Mouse (Mus musculus) lung, embryonic 16.5 days (tissue): Measurements from ENCODE around the gene Mei4. TPM values are rescaled to one million over a fixed set of nuclear protein-coding genes. Genes with fewer than 3 reads are reported as not detected.

ENCODE experiments used
- ATAC-seq: fragments of 200-750 bp; cut with Nextera tagmentation; 2 replicates; pipeline ENCODE4 v1.8.0; 2017; ENCODE audit warnings: low read depth, mild to moderate bottlenecking, moderate library complexity
- H3K27ac ChIP-seq: fragments of 300-500 bp; sonication (generic); 2 replicates; pipeline ENCODE4 v1.5.1; 2014; ENCODE audit warnings: mild to moderate bottlenecking, control low read depth, low read length
- H3K27me3 ChIP-seq: fragments of 300-500 bp; sonication (generic); 2 replicates; pipeline ENCODE4 v1.6.1; 2014; ENCODE audit warnings: low read depth, low read length, mixed read lengths; ENCODE audit not compliant: control insufficient read depth, insufficient read depth
- H3K36me3 ChIP-seq: fragments of 300-500 bp; sonication (generic); 2 replicates; pipeline ENCODE4 v1.6.1; 2014; ENCODE audit warnings: low read length; ENCODE audit not compliant: control insufficient read depth, insufficient read depth
- H3K4me1 ChIP-seq: fragments of 300-500 bp; sonication (generic); replicated peaks from 2 replicates; pipeline ENCODE4 v1.6.1; 2014; ENCODE audit warnings: low read length, mixed read lengths; ENCODE audit not compliant: control insufficient read depth, insufficient read depth
- H3K4me2 ChIP-seq: fragments of 300-500 bp; sonication (generic); 2 replicates; pipeline ENCODE4 v1.6.1; 2014; ENCODE audit warnings: low read depth, low read length, control low read depth
- H3K4me3 ChIP-seq: fragments of 300-500 bp; sonication (generic); 2 replicates; pipeline ENCODE4 v1.5.1; 2014; ENCODE audit warnings: mild to moderate bottlenecking, low read length, control low read depth
- H3K9ac ChIP-seq: fragments of 300-500 bp; sonication (generic); 2 replicates; pipeline ENCODE4 v1.6.1; 2014; ENCODE audit warnings: low read length, control low read depth
- H3K9me3 ChIP-seq: fragments of 300-500 bp; sonication (generic); 2 replicates; pipeline ENCODE4 v1.6.1; 2016; ENCODE audit warnings: low read length; ENCODE audit not compliant: control insufficient read depth
- WGBS: fragments of 180-500 bp; shearing (Covaris S2); extraction: QIAGEN DNeasy Blood & Tissue Kit; methylation state at CpG from one replicate; pipeline ENCODE4 v1.1.7; 2014; 5-methylcytosine and 5-hydroxymethylcytosine counted together
- polyA plus RNA-seq: library from polyadenylated mRNA; unstranded; fragments of >200 nt; fragmentation: Nextera tagmentation; extraction: Ambion mirVana; gene quantifications from 2 replicates; pipeline ENCODE4 v1.2.1, GENCODE M21; 2015

The Mei4 gene
- 0.55 and 0.70 TPM in 2 replicates for polyA plus RNA-seq

- H3K9ac ChIP-seq, result peak within 1 kb of the TSS; percentile 72
- no peaks in the 10 kb centered on the region for H3K9me3 ChIP-seq
- peak; percentile 98 for ATAC-seq
- WGBS, result 2% methylated on average over 32 of the region's 32 CpGs
- peak within 1 kb of the TSS; percentile 65 for H3K4me3 ChIP-seq
- peaks cover 9% of the 10 kb centered on the region for H3K27me3 ChIP-seq
- no peaks in the 10 kb centered on the region for H3K36me3 ChIP-seq
- H3K27ac ChIP-seq, result no peak within 1 kb of the TSS
- peaks cover 3% of the 10 kb centered on the region; the same call in 1 of the 2 replicates for H3K4me1 ChIP-seq
- H3K4me2 ChIP-seq, result peak within 1 kb of the TSS; percentile 89
These were observed at the start of gene Mei4 for GRCm38 (mm10) chr9:81863181-81863887. Gene Mei4, plus strand, starts transcription at chr9:81863670.

GRCm38 (mm10) chr9:81819715-81820373, 43.6 kb upstream of the Mei4 start:
- 79% methylated on average over 1 of the region's 1 CpGs for WGBS
- H3K4me1 ChIP-seq, result no peaks in the 10 kb centered on the region

GRCm38 (mm10) chr9:81827560-81827959, 35.9 kb upstream of the Mei4 start:
- Histone ChIP-seq H3K4me1 (no peaks in the 10 kb centered on the region), H3K36me3 (no peaks in the 10 kb centered on the region), H3K27me3 (no peaks in the 10 kb centered on the region), H3K9me3 (no peaks in the 10 kb centered on the region), H3K4me3 (no peak overlapping the region), H3K4me2 (no peak overlapping the region), H3K9ac (no peak overlapping the region), H3K27ac (no peak overlapping the region)
- 69% methylated on average over 2 of the region's 2 CpGs for WGBS
- no peak for ATAC-seq

More at GRCm38 (mm10) chr9:81819715-81820373, 43.6 kb upstream of the Mei4 start:
- Histone ChIP-seq H3K27ac (no peak overlapping the region), H3K27me3 (no peaks in the 10 kb centered on the region), H3K4me3 (no peak overlapping the region), H3K36me3 (no peaks in the 10 kb centered on the region), H3K9me3 (no peaks in the 10 kb centered on the region), H3K9ac (no peak overlapping the region), H3K4me2 (no peak overlapping the region)
- no peak for ATAC-seq

GRCm38 (mm10) chr9:81834056-81834455, 29.4 kb upstream of the Mei4 start:
- no peaks in the 10 kb centered on the region for H3K27me3 ChIP-seq
- no peak for ATAC-seq
- H3K9me3 ChIP-seq, result no peaks in the 10 kb centered on the region
- no peak overlapping the region for H3K27ac ChIP-seq
- H3K4me1 ChIP-seq, result no peaks in the 10 kb centered on the region
- H3K4me2 ChIP-seq, result no peak overlapping the region
- no peaks in the 10 kb centered on the region for H3K36me3 ChIP-seq
- H3K9ac ChIP-seq, result no peak overlapping the region
- H3K4me3 ChIP-seq, result no peak overlapping the region

- ATAC-seq, result no peak
- 39% methylated on average over 1 of the region's 1 CpGs for WGBS
- H3K4me1 ChIP-seq, result peaks cover 3% of the 10 kb centered on the region; the same call in 1 of the 2 replicates
These were observed 4.6 kb upstream of the Mei4 start for GRCm38 (mm10) chr9:81858861-81859260.

GRCm38 (mm10) chr9:81863888-81864234, 391 bp downstream of the Mei4 start:
- no peak; the same call in 1 of the 2 replicates for ATAC-seq
- 19% methylated on average over 13 of the region's 13 CpGs for WGBS
- H3K9ac ChIP-seq, result peak overlapping the region; percentile 72

More at GRCm38 (mm10) chr9:81858861-81859260, 4.6 kb upstream of the Mei4 start:
- no peak overlapping the region for H3K4me3 ChIP-seq
- no peak overlapping the region for H3K9ac ChIP-seq
- no peaks in the 10 kb centered on the region for H3K36me3 ChIP-seq
- H3K27ac ChIP-seq, result no peak overlapping the region
- H3K9me3 ChIP-seq, result no peaks in the 10 kb centered on the region
- peaks cover 9% of the 10 kb centered on the region for H3K27me3 ChIP-seq
- no peak overlapping the region for H3K4me2 ChIP-seq

GRCm38 (mm10) chr9:81866032-81866431, 2.6 kb downstream of the Mei4 start:
- peaks cover 3% of the 10 kb centered on the region; the same call in 1 of the 2 replicates for H3K4me1 ChIP-seq
- H3K9me3 ChIP-seq, result no peaks in the 10 kb centered on the region
- WGBS, result 56% methylated on average over 2 of the region's 2 CpGs
- H3K9ac ChIP-seq, result no peak overlapping the region
- H3K4me2 ChIP-seq, result no peak overlapping the region
- peaks cover 9% of the 10 kb centered on the region for H3K27me3 ChIP-seq
- no peak for ATAC-seq
- H3K36me3 ChIP-seq, result no peaks in the 10 kb centered on the region
- no peak overlapping the region for H3K4me3 ChIP-seq
- no peak overlapping the region for H3K27ac ChIP-seq

More at GRCm38 (mm10) chr9:81863888-81864234, 391 bp downstream of the Mei4 start:
- peaks cover 9% of the 10 kb centered on the region for H3K27me3 ChIP-seq
- peaks cover 3% of the 10 kb centered on the region; the same call in 1 of the 2 replicates for H3K4me1 ChIP-seq
- peak overlapping the region; percentile 65 for H3K4me3 ChIP-seq
- H3K27ac ChIP-seq, result no peak overlapping the region
- H3K4me2 ChIP-seq, result peak overlapping the region; percentile 89
- H3K9me3 ChIP-seq, result no peaks in the 10 kb centered on the region
- H3K36me3 ChIP-seq, result no peaks in the 10 kb centered on the region

- H3K27me3 ChIP-seq, result no peaks in the 10 kb centered on the region
- WGBS, result 84% methylated on average over 1 of the region's 1 CpGs
- no peak overlapping the region for H3K9ac ChIP-seq
- no peaks in the 10 kb centered on the region for H3K9me3 ChIP-seq
- H3K4me2 ChIP-seq, result no peak overlapping the region
- no peak for ATAC-seq
- H3K36me3 ChIP-seq, result no peaks in the 10 kb centered on the region
- no peak overlapping the region for H3K27ac ChIP-seq
- no peak overlapping the region for H3K4me3 ChIP-seq
- H3K4me1 ChIP-seq, result no peaks in the 10 kb centered on the region
These were observed 58.0 kb downstream of the Mei4 start for GRCm38 (mm10) chr9:81921456-81921855.

- Histone ChIP-seq H3K4me1 (no peaks in the 10 kb centered on the region), H3K9me3 (no peaks in the 10 kb centered on the region)
- ATAC-seq, result no peak
These were observed 61.3 kb downstream of the Mei4 start for GRCm38 (mm10) chr9:81924744-81925143.

More at GRCm38 (mm10) chr9:81924744-81925143, 61.3 kb downstream of the Mei4 start:
- no peak overlapping the region for H3K4me2 ChIP-seq
- H3K27me3 ChIP-seq, result no peaks in the 10 kb centered on the region
- H3K27ac ChIP-seq, result no peak overlapping the region
- H3K4me3 ChIP-seq, result no peak overlapping the region
- H3K36me3 ChIP-seq, result no peaks in the 10 kb centered on the region
- no peak overlapping the region for H3K9ac ChIP-seq
